Mouse (Mus musculus) liver (tissue): ENCODE results near the gene Abcg1.
A peak's percentile ranks its signal among the peaks of the same experiment; 100 is the strongest.

Experiments
- DNase-seq: peaks from one replicate; pipeline ENCODE4 v3.0.0-alpha.2; 2020; ENCODE audit warnings: mixed read lengths

Gene Abcg1

DNA sequence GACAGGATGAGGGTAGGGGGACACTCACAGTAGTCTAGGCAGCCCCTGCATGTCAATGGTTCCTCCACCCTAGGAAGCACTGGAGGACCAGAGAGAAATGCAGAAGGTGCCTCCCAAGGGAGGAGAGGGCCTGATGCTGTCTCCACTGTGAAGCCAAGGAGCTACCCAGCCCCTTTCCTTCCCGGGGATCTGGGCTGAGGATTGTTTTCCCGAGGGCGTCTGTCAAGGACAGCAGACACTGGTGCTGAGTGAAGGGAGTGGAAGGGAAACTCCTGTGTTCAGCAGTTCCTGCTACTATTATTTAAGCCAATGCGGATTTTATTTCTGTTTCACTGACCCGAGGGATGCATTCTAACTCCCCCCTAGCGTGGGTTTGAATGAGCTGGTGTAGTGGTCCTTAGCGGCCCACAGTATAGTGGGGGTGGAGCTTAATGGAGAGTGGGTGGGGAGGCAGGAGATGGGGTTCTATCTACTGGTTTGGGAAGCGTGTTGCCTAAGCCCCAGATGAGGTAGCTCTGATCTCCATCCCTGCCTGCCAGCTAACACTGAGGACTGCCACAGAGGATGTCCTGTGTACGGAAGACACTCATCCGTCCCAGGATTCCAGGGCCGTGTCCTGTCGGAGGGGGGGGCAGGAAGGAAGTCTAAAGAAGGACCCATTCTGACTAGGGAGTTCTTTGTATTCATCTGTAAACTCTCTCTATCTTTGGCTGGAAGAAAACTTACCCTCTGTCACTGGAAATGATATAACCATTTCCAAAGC, 21.8 kb downstream of the Abcg1 start:
- DNase-seq, result no peak

GRCm38 (mm10) chr17:31082296-31083078, 25.0 kb downstream of the Abcg1 start:
- DNase-seq, result no peak

- DNase-seq, result no peak
These were observed 28.0 kb downstream of the Abcg1 start for GRCm38 (mm10) chr17:31085519-31085918.

DNA sequence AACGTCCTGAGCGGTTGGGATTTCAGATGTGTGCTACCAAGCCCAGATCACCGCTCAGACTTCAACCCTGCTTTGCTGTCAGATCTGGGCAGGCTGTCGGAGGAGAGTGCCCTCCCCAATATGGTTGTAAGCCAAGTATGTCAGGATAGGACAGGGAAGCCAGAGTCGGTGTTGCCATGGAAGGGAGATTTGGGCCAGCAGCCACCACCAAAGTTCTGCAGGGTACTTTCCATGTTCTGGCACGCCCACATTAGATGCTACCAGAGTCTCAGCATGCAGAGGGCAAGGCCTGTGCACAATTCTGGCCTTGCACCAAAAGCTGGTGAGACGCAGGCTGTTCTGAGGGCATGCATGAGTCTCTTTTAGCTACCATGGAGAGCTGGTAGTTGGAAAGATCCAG, 28.7 kb downstream of the Abcg1 start:
- no peak for DNase-seq

GRCm38 (mm10) chr17:31088711-31089110, 31.2 kb downstream of the Abcg1 start:
- peak; percentile 29 for DNase-seq

DNA sequence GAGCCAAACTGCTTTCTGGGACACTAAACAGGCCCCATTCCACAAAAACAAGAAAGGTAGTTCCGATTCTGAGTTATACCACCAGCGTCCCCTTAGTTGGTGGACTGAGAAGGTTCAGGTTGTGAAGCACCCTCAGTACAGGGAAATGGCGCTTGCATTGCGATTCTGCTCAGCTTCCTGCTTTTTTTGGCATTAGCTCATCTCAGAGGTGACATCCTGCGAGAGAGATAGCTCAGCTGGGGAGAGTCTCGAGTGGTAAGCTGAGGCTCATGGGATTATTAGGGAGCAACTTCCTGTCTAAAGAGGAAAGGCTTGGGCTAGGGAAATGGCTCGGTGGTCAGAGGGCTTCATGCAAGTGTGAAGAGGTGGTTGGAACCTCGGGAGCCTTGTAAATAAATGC, 32.4 kb downstream of the Abcg1 start:
- no peak for DNase-seq

DNA sequence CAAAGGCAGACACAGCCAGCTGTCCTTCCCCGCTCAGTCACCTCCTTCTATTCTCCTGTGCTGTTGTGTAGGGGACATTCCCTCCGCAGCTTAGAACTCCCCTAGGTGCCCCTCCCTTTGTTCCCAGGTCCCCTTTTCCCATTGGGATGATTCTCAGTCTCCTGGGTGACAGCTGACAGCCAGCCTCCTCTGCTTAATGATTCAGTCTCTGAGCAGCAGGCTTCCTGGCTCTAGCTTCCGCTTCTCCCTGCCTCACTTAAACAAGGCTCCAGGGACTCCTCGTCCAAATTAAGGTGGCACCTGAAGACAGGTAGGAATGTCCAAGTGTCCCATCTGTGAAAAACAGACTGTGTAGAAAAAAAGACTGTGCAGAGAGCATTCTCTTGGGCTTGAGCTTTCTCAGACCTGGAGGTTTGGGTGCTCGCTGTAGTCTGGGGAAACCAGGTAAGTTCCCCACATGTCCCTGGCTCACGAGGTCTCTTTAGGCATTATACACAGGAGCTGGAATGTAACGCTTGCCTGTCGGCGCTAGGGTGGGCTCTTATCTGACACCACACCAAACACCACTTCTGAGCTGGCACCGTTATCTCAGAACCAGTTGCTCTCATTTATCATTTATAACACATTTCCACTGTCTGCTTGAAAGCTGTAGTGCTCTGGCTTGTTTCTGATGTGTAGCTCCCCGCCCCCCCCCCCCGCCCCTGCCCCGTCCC, 33.7 kb downstream of the Abcg1 start:
- DNase-seq, result peak; percentile 85

- no peak for DNase-seq
These were observed 37.3 kb downstream of the Abcg1 start for GRCm38 (mm10) chr17:31094781-31095180.

GRCm38 (mm10) chr17:31095570-31095969, 38.1 kb downstream of the Abcg1 start:
- no peak for DNase-seq

- no peak for DNase-seq
These were observed 39.4 kb downstream of the Abcg1 start for GRCm38 (mm10) chr17:31096893-31097292.

- peak; percentile 62 for DNase-seq
These were observed 41.3 kb downstream of the Abcg1 start for GRCm38 (mm10) chr17:31098788-31099187.

DNA sequence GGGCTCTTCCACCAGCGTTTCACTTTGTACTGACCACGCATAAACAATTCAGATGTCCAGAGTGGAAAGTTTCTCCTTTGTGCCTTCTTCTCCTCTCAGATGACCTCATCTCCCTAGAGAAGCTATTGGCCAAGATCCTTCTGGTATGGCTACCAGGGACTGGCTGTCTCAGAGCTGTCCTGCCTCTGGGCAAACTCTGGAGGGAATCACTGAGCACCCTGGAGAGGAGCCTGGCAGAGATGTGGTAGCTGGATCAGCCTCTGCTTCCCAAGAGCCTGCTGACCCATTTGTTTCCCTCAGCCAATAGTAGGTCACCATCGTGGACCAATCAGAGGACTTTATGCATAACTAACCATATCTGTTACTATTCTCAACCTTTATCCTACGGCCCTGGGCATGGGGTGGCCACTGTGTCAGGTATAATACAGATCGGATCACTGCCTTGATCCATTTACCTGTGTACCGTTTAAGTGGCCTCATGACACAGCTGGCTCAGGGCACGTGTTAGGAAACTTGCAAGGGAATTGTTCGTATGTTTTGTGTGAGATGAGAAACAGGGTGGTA, 45.6 kb downstream of the Abcg1 start:
- no peak for DNase-seq

GRCm38 (mm10) chr17:31103823-31104222, 46.3 kb downstream of the Abcg1 start:
- DNase-seq, result no peak

GRCm38 (mm10) chr17:31108388-31108787, 50.9 kb downstream of the Abcg1 start:
- DNase-seq, result no peak

GRCm38 (mm10) chr17:31113191-31113856, 55.8 kb downstream of the Abcg1 start:
- no peak for DNase-seq

DNA sequence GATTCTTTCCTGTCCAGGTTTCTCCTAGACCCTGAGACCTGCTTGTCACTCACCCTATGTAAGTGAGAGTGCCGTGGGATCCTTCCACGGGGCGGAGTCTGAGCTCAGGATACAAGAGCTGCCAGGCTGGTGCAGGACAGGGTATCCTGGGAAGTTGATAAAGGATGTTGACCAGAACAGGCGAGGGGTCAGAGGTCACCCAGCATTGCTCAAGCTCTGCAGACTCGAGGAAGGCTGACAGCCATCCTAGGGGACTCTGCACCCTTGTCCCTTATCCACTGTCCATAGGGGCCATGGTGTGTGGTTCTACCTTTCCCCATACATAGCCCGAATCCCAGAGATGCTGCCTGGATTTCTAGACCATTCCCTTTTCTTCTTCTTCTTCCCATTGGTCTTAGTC, 58.6 kb downstream of the Abcg1 start:
- no peak for DNase-seq

DNA sequence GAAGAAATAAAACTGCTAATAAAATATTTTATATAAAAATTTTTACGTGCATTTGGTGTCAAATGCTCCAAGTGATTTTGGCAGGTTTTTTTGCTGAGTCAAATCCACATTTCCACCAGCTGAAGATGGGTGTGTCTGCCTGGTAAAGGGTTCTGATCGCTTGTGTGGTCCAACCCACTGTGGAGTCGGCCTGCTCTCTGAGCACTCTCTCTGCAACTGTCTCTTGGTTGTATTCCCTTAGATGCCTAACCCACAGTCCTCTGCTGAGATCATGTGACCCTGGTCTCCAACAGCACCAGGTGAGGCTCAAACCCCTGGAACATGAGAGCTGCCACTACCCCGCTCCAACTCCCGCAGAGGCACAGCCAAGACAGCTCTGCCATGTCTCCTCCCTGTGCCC, 60.5 kb downstream of the Abcg1 start:
- DNase-seq, result no peak

GRCm38 (mm10) chr17:31119429-31119828, 62.0 kb downstream of the Abcg1 start:
- DNase-seq, result peak; percentile 87

GRCm38 (mm10) chr17:31121975-31122374, 64.5 kb downstream of the Abcg1 start:
- DNase-seq, result peak; percentile 74

GRCm38 (mm10) chr17:31125548-31126266, 68.2 kb downstream of the Abcg1 start:
- no peak for DNase-seq

DNA sequence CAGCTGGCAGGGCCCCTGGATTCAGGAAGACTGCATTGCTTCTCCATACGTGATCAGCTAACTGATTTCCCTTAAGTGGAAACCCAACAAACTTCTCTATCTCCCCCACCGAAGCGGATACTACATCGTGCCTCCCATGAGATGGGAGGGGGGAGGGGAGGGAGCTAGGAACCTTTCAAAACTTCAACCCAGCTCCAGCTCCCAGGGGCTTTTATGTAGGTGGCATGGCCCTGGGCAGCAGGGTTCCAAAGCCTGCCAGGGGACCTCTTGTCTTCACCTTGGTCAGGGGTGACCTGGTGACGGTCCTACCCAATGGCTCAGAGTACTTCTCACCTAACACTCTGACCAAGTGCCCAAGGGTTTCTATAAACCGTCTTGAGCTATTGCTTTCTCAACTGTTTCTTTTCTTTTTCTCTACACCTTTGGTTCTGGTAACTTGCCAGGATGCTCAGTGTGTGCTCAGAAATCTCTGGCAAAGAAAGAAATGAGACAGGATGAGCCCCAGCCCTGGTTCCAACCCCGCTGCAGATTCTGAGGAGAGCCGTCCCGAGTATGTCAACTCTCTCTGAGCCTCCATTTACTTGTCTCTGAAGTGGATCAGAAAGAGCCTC, 71.3 kb downstream of the Abcg1 start:
- no peak for DNase-seq

- no peak for DNase-seq
These were observed 72.0 kb downstream of the Abcg1 start, which contains the start of gene Tff3 for GRCm38 (mm10) chr17:31129452-31129851. Tff3 (minus strand) TSS chr17:31129646.
